Mouse (Mus musculus) activated CD4-positive, CD25-positive, alpha-beta regulatory T cell (primary cell): ENCODE measurements around the gene Btf3l4. TPM values are rescaled to one million over a fixed set of nuclear protein-coding genes. Genes with fewer than 3 reads are reported as not detected.

Source experiments
- polyA plus RNA-seq, 2 experiments: library from polyadenylated mRNA; unstranded; fragments of 100-300 nt; shearing (Covaris generic); gene quantifications; one replicate each; pipeline ENCODE4 v1.2.1; 2017

Gene Btf3l4
- 100 to 1,000 TPM in 1 of 2 experiments, 10 to 100 TPM in 1; 58.1 to 103 TPM for polyA plus RNA-seq

GRCm38 (mm10) chr4:108832916-108833827 is at the start of gene Btf3l4:
Btf3l4 (minus strand) TSS chr4:108833614.

GRCm38 (mm10) chr4:108878963-108879822 is 45.8 kb upstream of the Btf3l4 start, which contains the start of gene Rab3b:
Rab3b (plus strand) TSS chr4:108879063.

GRCm38 (mm10) chr4:108848505-108848848 is 15.1 kb upstream of the Btf3l4 start, which contains the start of gene A730015C16Rik:
A730015C16Rik (minus strand) TSS chr4:108848619.

GRCm38 (mm10) chr4:108847715-108848504 is 14.5 kb upstream of the Btf3l4 start, which contains the start of gene Kti12:
Kti12 (plus strand) TSS chr4:108847785.

GRCm38 (mm10) chr4:108834115-108834970 is 929 bp upstream of the Btf3l4 start, which contains the start of gene Txndc12:
Txndc12 (plus strand) TSS chr4:108834601.

GRCm38 (mm10) chr4:108780057-108780863 is 53.2 kb downstream of the Btf3l4 start, which contains the start of gene Zfyve9:
Zfyve9 (minus strand) TSS chr4:108780798.

Other genes with a start within 250 kb of the Btf3l4 start
- 10 to 100 TPM; 49.8 to 78.2 TPM for gene Cc2d1b, start 213.7 kb downstream of the Btf3l4 start, polyA plus RNA-seq
- gene 3110021N24Rik, start 114.0 kb downstream of the Btf3l4 start, polyA plus RNA-seq, result not detected
- under 1 TPM; 0.05 to 0.66 TPM for gene Zfyve9, start 52.8 kb downstream of the Btf3l4 start, polyA plus RNA-seq
- gene Txndc12, start 987 bp upstream of the Btf3l4 start, polyA plus RNA-seq, result 10 to 100 TPM; 30.7 to 40.0 TPM
- 10 to 100 TPM; 43.0 to 59.6 TPM for gene Kti12, start 14.2 kb upstream of the Btf3l4 start, polyA plus RNA-seq
- gene A730015C16Rik, start 15.0 kb upstream of the Btf3l4 start, polyA plus RNA-seq, result under 1 TPM; 0.43 to 0.49 TPM
- under 1 TPM in 1 of 2 experiments, not detected in 1; 0.28 TPM for gene Rab3b, start 45.4 kb upstream of the Btf3l4 start, polyA plus RNA-seq
- 10 to 100 TPM; 85.8 to 95.4 TPM for gene Nrd1, start 167.0 kb upstream of the Btf3l4 start, polyA plus RNA-seq